Mouse (Mus musculus): ENCODE data around the gene Trpm3. TPM values are rescaled to one million over a fixed set of nuclear protein-coding genes. Genes with fewer than 3 reads are reported as not detected.

Gene Trpm3
- total RNA-seq, 2 experiments from 2014 or later: 1.3 to 1.6 TPM

- no peak for DNase-seq (ENCODE audit: low spot score in 2 of 2)
These were observed 821.8 kb downstream of the Trpm3 start for GRCm38 (mm10) chr19:22960450-22961265.

GRCm38 (mm10) chr19:22962001-22962708 lies 823.3 kb downstream of the Trpm3 start:
- no peak for DNase-seq (ENCODE audit: low spot score in 2 of 2)

- DNase-seq (ENCODE audit: low spot score in 2 of 2): no peak
These were observed 823.9 kb downstream of the Trpm3 start for GRCm38 (mm10) chr19:22962731-22963130.

GRCm38 (mm10) chr19:22963726-22964398 lies 825.0 kb downstream of the Trpm3 start:
- no peak for DNase-seq (ENCODE audit: low spot score in 2 of 2)

GRCm38 (mm10) chr19:22965470-22965869 lies 826.6 kb downstream of the Trpm3 start:
- DNase-seq (ENCODE audit: low spot score in 2 of 2): no peak

- no peak for DNase-seq (ENCODE audit: low spot score in 2 of 2)
These were observed 834.4 kb downstream of the Trpm3 start for GRCm38 (mm10) chr19:22973294-22973693.

- DNase-seq (ENCODE audit: low spot score in 2 of 2): no peak
These were observed 834.9 kb downstream of the Trpm3 start for GRCm38 (mm10) chr19:22973727-22974126.

- DNase-seq (ENCODE audit: low spot score in 2 of 2): no peak
These were observed 837.0 kb downstream of the Trpm3 start for GRCm38 (mm10) chr19:22975801-22976200.

- no peak for DNase-seq (ENCODE audit: low spot score in 2 of 2)
These were observed 838.7 kb downstream of the Trpm3 start for GRCm38 (mm10) chr19:22977508-22977907.

GRCm38 (mm10) chr19:22978763-22979162 lies 839.9 kb downstream of the Trpm3 start:
- no peak for DNase-seq (ENCODE audit: low spot score in 2 of 2)

- DNase-seq (ENCODE audit: low spot score in 2 of 2): no peak
These were observed 840.3 kb downstream of the Trpm3 start for GRCm38 (mm10) chr19:22979191-22979590.

GRCm38 (mm10) chr19:22987914-22988313 lies 849.1 kb downstream of the Trpm3 start:
- DNase-seq (ENCODE audit: low spot score in 2 of 2): no peak

- DNase-seq (ENCODE audit: low spot score in 2 of 2): no peak
These were observed 855.1 kb downstream of the Trpm3 start for GRCm38 (mm10) chr19:22993946-22994345.

GRCm38 (mm10) chr19:22994531-22994930 lies 855.7 kb downstream of the Trpm3 start:
- DNase-seq (ENCODE audit: low spot score in 2 of 2): no peak

GRCm38 (mm10) chr19:23000293-23000692 lies 861.4 kb downstream of the Trpm3 start:
- no peak for DNase-seq (ENCODE audit: low spot score in 2 of 2)

GRCm38 (mm10) chr19:23003861-23004260 lies 865.0 kb downstream of the Trpm3 start:
- no peak for DNase-seq (ENCODE audit: low spot score in 2 of 2)

GRCm38 (mm10) chr19:23005851-23006250 lies 867.0 kb downstream of the Trpm3 start:
- DNase-seq (ENCODE audit: low spot score in 2 of 2): no peak

GRCm38 (mm10) chr19:23006517-23007273 lies 867.8 kb downstream of the Trpm3 start:
- DNase-seq (ENCODE audit: low spot score in 2 of 2): peak; percentile 27 to 44

- DNase-seq (ENCODE audit: low spot score in 2 of 2): no peak
These were observed 874.8 kb downstream of the Trpm3 start for GRCm38 (mm10) chr19:23013695-23014094.

GRCm38 (mm10) chr19:23015516-23015915 lies 876.7 kb downstream of the Trpm3 start:
- DNase-seq (ENCODE audit: low spot score in 2 of 2): peak; percentile 31 to 67

- no peak for DNase-seq (ENCODE audit: low spot score in 2 of 2)
These were observed 879.4 kb downstream of the Trpm3 start for GRCm38 (mm10) chr19:23018186-23018727.
